Mouse (Mus musculus) embryonic fibroblast, embryonic 13.5 days (primary cell): ENCODE measurements around the gene Grin3b.

Experiments
- CTCF ChIP-seq: IDR thresholded peaks from 2 replicates; pipeline ENCODE4 v1.5.1; 2011; ENCODE audit warnings: mild to moderate bottlenecking, control low read depth, low read length, moderate library complexity, borderline replicate concordance; ENCODE audit not compliant: insufficient read depth
- POLR2A ChIP-seq: IDR thresholded peaks from 2 replicates; pipeline ENCODE4 v1.6.1; 2011; ENCODE audit warnings: low read depth, mild to moderate bottlenecking, control low read depth, low read length, moderate library complexity

GRCm38 (mm10) chr10:80025889-80026288, 55.4 kb downstream of the Grin3b start:
- no peak for TF ChIP-seq CTCF
- no peak for TF ChIP-seq POLR2A
